24 mouse cellular contexts compared by ENCODE assay signal in the genomic region with DNA sequence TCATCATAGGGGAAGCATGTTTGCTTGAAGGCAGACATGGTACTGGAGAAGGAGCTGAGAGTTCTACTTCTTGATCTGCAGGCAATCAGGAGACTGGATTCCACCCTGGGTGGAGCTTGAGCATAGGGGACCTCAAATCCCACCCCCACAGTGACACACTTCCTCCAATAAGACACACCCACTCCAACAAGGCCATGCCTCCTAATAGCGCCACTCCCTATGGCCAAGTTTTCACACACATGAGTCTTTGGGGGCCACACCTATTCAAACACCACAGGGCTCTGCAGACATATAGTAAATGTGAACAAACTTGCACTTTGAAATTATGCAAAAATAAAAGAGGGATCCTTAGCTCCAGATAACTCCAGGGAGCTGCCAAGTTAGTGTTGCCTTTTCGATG. TPM values are rescaled to one million over a fixed set of nuclear protein-coding genes. Genes with fewer than 3 reads are reported as not detected.
"Had no signal": no experiment of that assay in that cellular context is flagged by ENCODE, and none has a peak within 500 bp of the region (broad histone marks: within the 10 kb centered on the region; RNA-seq: fewer than 3 reads in every experiment).

No protein-coding gene starts in this region.

- DNase-seq: lung, adult 18-20 months; lung, embryonic 14.5 days; lung, postnatal 10 days; lung, postnatal 4 days; midbrain, embryonic 14.5 days; retina, postnatal 1 day; right cerebral cortex, adult 18-20 months; right cerebral cortex, postnatal 25 days; right cerebral cortex, postnatal 4 days; spleen, adult 18-20 months; thymus, adult 2 months; thymus, postnatal 25 days; thymus, postnatal 4 days had no signal

- H3K9me3 ChIP-seq: midbrain, embryonic 10.5 days; midbrain, embryonic 12.5 days; neural tube, embryonic 13.5 days; neural tube, embryonic 15.5 days; stomach, embryonic 15.5 days had no signal

- H3K4me1 ChIP-seq: neural tube, embryonic 13.5 days; neural tube, embryonic 15.5 days; stomach, embryonic 15.5 days had no signal

- H3K9ac ChIP-seq: lung, embryonic 14.5 days; midbrain, embryonic 12.5 days; neural tube, embryonic 13.5 days; neural tube, embryonic 15.5 days; stomach, embryonic 15.5 days had no signal

- ATAC-seq: midbrain, embryonic 16.5 days had no signal

- H3K4me3 ChIP-seq: midbrain, embryonic 10.5 days; midbrain, embryonic 12.5 days; myocyte; neural tube, embryonic 13.5 days; neural tube, embryonic 15.5 days; stomach, embryonic 15.5 days had no signal

- H3K27me3 ChIP-seq: midbrain, embryonic 12.5 days; neural tube, embryonic 13.5 days; neural tube, embryonic 15.5 days; stomach, embryonic 15.5 days had no signal

- H3K27ac ChIP-seq: midbrain, embryonic 10.5 days; midbrain, embryonic 12.5 days; neural tube, embryonic 13.5 days; neural tube, embryonic 15.5 days; stomach, embryonic 15.5 days had no signal

- H3K36me3 ChIP-seq: midbrain, embryonic 10.5 days; midbrain, embryonic 12.5 days; neural tube, embryonic 13.5 days; neural tube, embryonic 15.5 days; stomach, embryonic 15.5 days had no signal

- H3K4me2 ChIP-seq: lung, embryonic 14.5 days; midbrain, embryonic 12.5 days; neural tube, embryonic 13.5 days; neural tube, embryonic 15.5 days; stomach, embryonic 15.5 days had no signal

RNA-seq across cellular contexts. Expression of a gene that starts 19.6 kb away (rescaled TPM):
- total RNA-seq: megakaryocyte-erythroid progenitor cell, adult 5-6 weeks had no signal
- polyA plus RNA-seq: midbrain, embryonic 10.5 days; myocyte; neural tube, embryonic 11.5 days had no signal

RNA-seq across cellular contexts. Expression of a gene that starts 52.9 kb away (rescaled TPM):
- total RNA-seq: megakaryocyte, adult 5-6 weeks; megakaryocyte-erythroid progenitor cell, adult 5-6 weeks had no signal
- polyA plus RNA-seq: liver, embryonic 16.5 days; lung, embryonic 14.5 days; midbrain, embryonic 10.5 days; myocyte had no signal
